Mouse (Mus musculus) cortical plate, adult 2 months (tissue): Measurements from ENCODE around the gene Tanc2. TPM values are rescaled to one million over a fixed set of nuclear protein-coding genes. Genes with fewer than 3 reads are reported as not detected.

Experiments
- H3K27ac ChIP-seq: fragments of 200-500 bp; 2 replicates; pipeline ENCODE4 v1.5.1; 2012; ENCODE audit warnings: low read length, control low read depth, inconsistent platforms; ENCODE audit not compliant: insufficient read depth
- H3K4me1 ChIP-seq: fragments of 200-500 bp; 2 replicates; pipeline ENCODE4 v1.6.1; 2011; ENCODE audit warnings: low read length; ENCODE audit not compliant: control insufficient read depth, insufficient read depth
- H3K4me3 ChIP-seq: fragments of 200-500 bp; 2 replicates; pipeline ENCODE4 v1.5.1; 2011; ENCODE audit warnings: mild to moderate bottlenecking, low read length, control low read depth; ENCODE audit not compliant: insufficient read depth
- CTCF ChIP-seq: fragments of 200-500 bp; IDR thresholded peaks from 2 replicates; pipeline ENCODE4 v1.5.1; 2011; ENCODE audit warnings: mild to moderate bottlenecking, control low read depth, low read length; ENCODE audit not compliant: insufficient read depth; ENCODE audit errors: extremely low read depth
- POLR2A ChIP-seq: fragments of 200-500 bp; IDR thresholded peaks from 2 replicates; pipeline ENCODE4 v1.6.1; 2011; ENCODE audit warnings: mild to moderate bottlenecking, low read length, control low read depth; ENCODE audit not compliant: insufficient read depth; ENCODE audit errors: extremely low read depth
- polyA plus RNA-seq: library from polyadenylated mRNA; depleted of rRNA; stranded (reverse); fragments of >200 nt; gene quantifications from 2 replicates; pipeline ENCODE4 v1.2.3, GENCODE M21; 2012

Tanc2 gene
- polyA plus RNA-seq, 1 experiment: 58.5 TPM

DNA sequence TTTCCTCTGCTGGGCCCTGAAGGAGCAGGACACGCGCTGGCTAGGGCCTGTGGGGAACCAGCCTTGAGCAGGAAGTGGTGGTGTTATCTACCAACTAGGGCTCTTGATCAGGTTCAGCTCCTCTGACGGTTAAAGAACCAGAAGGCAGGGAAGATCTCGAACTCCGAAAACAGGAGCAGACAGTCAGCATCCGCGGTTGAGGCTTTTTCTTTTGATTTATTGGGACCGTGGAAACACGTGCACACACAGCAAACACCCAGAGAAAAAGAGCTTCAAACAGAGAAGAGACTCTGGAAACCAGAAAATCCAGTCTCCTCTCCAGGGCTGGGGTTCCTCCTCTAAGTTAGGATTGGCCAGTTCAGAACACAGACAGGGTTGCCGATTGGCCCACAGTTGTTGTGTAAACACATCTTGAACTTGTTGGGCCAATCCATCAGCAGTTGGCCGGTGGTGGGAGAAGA, 356.9 kb downstream of the Tanc2 start:
- no peak for TF ChIP-seq POLR2A
- Histone ChIP-seq H3K4me3 (no peak overlapping the region), H3K27ac (no peak overlapping the region), H3K4me1 (no peaks in the 10 kb centered on the region)

- no peaks in the 10 kb centered on the region for H3K4me1 ChIP-seq
- H3K27ac ChIP-seq: no peak overlapping the region
- no peak overlapping the region for H3K4me3 ChIP-seq
- TF ChIP-seq CTCF (no peak), POLR2A (no peak)
These were observed 358.5 kb downstream of the Tanc2 start for GRCm38 (mm10) chr11:105948255-105948654.

DNA sequence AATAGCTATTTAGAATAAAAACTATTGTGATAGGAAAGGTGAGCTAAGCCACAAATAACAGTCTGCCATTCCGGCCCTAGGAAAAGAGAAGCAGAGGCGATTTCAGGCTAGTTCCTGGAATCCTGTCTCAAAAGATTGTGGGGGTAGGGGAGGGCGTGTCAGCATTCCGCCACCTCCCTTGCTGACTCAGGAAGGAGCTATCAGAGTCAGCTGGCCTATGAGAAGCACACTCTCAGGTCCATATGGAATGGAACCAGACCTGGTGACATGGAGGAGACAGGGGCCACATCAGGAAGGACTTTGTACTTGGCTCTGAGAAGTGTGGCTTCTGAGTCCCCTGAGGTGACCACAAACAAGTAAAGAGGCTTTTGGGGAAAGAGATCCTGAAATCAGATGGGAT, 360.7 kb downstream of the Tanc2 start:
- no peak for TF ChIP-seq CTCF
- TF ChIP-seq POLR2A: no peak
- no peak overlapping the region for H3K27ac ChIP-seq
- H3K4me1 ChIP-seq: peaks cover 1% of the 10 kb centered on the region; the same call in 1 of the 2 replicates
- H3K4me3 ChIP-seq: no peak overlapping the region

DNA sequence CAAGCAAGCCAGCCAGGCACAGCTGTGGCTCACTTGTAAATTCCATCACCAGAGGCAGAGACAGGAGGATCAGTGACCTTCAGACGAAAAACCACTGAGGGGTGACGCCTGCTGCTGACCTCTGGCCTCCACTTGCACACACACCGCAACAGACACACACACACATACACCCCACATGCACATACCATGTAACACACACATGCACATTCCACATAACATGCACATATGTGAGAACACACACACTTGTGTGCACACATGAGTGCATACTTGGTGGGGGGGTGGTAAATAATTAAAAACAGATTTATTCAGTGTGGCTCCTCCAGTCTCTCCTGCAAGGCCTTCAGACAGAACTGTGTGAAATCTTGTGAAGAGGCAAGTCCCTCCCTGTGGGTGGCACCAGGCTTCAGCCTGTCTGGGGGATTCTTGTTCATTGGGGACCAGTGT, 361.8 kb downstream of the Tanc2 start:
- H3K4me3 ChIP-seq: no peak overlapping the region
- TF ChIP-seq POLR2A (no peak), CTCF (no peak)
- no peak overlapping the region for H3K27ac ChIP-seq
- peaks cover 1% of the 10 kb centered on the region; the same call in 1 of the 2 replicates for H3K4me1 ChIP-seq

- Histone ChIP-seq H3K4me3 (no peak overlapping the region), H3K4me1 (peaks cover 1% of the 10 kb centered on the region; the same call in 1 of the 2 replicates), H3K27ac (no peak overlapping the region)
- TF ChIP-seq CTCF: no peak
- TF ChIP-seq POLR2A: no peak
These were observed 362.3 kb downstream of the Tanc2 start for GRCm38 (mm10) chr11:105952111-105952510.

GRCm38 (mm10) chr11:105952911-105953386, 363.2 kb downstream of the Tanc2 start, which contains the start of gene Cyb561:
Cyb561 (minus strand) TSS chr11:105953336.
- TF ChIP-seq POLR2A (no peak), CTCF (no peak)
- Histone ChIP-seq H3K4me1 (peaks cover 1% of the 10 kb centered on the region; the same call in 1 of the 2 replicates), H3K27ac (no peak within 1 kb of the TSS), H3K4me3 (no peak within 1 kb of the TSS)

- Histone ChIP-seq H3K27ac (no peak overlapping the region), H3K4me1 (peaks cover 1% of the 10 kb centered on the region; the same call in 1 of the 2 replicates), H3K4me3 (no peak overlapping the region)
- no peak for TF ChIP-seq CTCF
- no peak for TF ChIP-seq POLR2A
These were observed 363.6 kb downstream of the Tanc2 start for GRCm38 (mm10) chr11:105953402-105953801.

- TF ChIP-seq POLR2A (no peak), CTCF (no peak)
- Histone ChIP-seq H3K4me1 (peaks cover 5% of the 10 kb centered on the region), H3K27ac (no peak overlapping the region), H3K4me3 (no peak overlapping the region)
These were observed 366.1 kb downstream of the Tanc2 start for GRCm38 (mm10) chr11:105955815-105956430.

- H3K4me3 ChIP-seq: no peak overlapping the region
- peaks cover 5% of the 10 kb centered on the region for H3K4me1 ChIP-seq
- no peak for TF ChIP-seq CTCF
- H3K27ac ChIP-seq: no peak overlapping the region
These were observed 367.7 kb downstream of the Tanc2 start for GRCm38 (mm10) chr11:105957501-105957900.

GRCm38 (mm10) chr11:105958566-105958965, 368.8 kb downstream of the Tanc2 start:
- Histone ChIP-seq H3K27ac (no peak overlapping the region), H3K4me3 (no peak overlapping the region), H3K4me1 (peaks cover 4% of the 10 kb centered on the region)
- TF ChIP-seq CTCF (no peak), POLR2A (no peak)

- Histone ChIP-seq H3K4me3 (no peak overlapping the region), H3K27ac (no peak overlapping the region)
- TF ChIP-seq POLR2A: no peak
- TF ChIP-seq CTCF: no peak
These were observed 369.6 kb downstream of the Tanc2 start for GRCm38 (mm10) chr11:105959355-105959754.

DNA sequence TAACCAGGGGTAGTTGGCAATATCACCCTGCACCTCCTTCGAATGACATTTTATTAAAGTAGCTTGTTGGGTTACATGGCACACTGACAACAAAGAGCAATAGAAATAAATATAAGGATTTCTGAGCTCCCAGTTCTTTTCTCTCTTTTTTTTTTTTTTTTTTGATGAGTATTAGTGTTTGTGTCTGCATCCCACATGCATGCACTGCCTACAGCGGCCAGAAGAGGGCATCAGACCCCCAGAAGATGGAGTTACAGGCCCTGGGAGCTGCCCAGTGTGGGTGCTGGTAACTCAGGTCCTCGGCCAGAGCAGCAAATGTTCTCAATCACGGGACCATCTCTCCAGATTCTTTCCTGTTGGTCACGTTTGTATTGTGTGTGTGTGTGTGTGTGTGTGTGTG, 374.9 kb downstream of the Tanc2 start:
- TF ChIP-seq POLR2A (no peak), CTCF (no peak)
- H3K27ac ChIP-seq: no peak overlapping the region
- H3K4me1 ChIP-seq: no peaks in the 10 kb centered on the region
- H3K4me3 ChIP-seq: no peak overlapping the region

More at GRCm38 (mm10) chr11:105959355-105959754, 369.6 kb downstream of the Tanc2 start:
- peaks cover 4% of the 10 kb centered on the region for H3K4me1 ChIP-seq
